Mouse (Mus musculus) lung, embryonic 14.5 days (tissue): ENCODE measurements around the gene Tenm3. TPM values are rescaled to one million over a fixed set of nuclear protein-coding genes. Genes with fewer than 3 reads are reported as not detected.

Experiments used
- ATAC-seq: fragments of 200-750 bp; cut with Nextera tagmentation; 2 replicates; pipeline ENCODE4 v1.8.0; 2017; ENCODE audit warnings: mild to moderate bottlenecking, moderate TSS enrichment, moderate library complexity; ENCODE audit not compliant: insufficient read depth
- DNase-seq: peaks from one replicate; pipeline ENCODE4 v3.0.0-alpha.2; 2015
- H3K27ac ChIP-seq: fragments of 300-500 bp; sonication (generic); 2 replicates; pipeline ENCODE4 v1.5.1; 2014; ENCODE audit warnings: low read depth, mild to moderate bottlenecking, moderate library complexity
- H3K27me3 ChIP-seq: fragments of 300-500 bp; sonication (generic); 2 replicates; pipeline ENCODE4 v1.6.1; 2014; ENCODE audit warnings: low read length, control low read depth; ENCODE audit not compliant: insufficient read depth
- H3K36me3 ChIP-seq: fragments of 300-500 bp; sonication (generic); 2 replicates; pipeline ENCODE4 v1.6.1; 2014; ENCODE audit warnings: control low read depth; ENCODE audit not compliant: insufficient read depth
- H3K4me1 ChIP-seq: fragments of 300-500 bp; sonication (generic); 2 replicates; pipeline ENCODE4 v1.6.1; 2014; ENCODE audit warnings: antibody characterized with exemption, control low read depth; ENCODE audit not compliant: insufficient read depth
- H3K4me2 ChIP-seq: fragments of 300-500 bp; sonication (generic); 2 replicates; pipeline ENCODE4 v1.6.1; 2014; ENCODE audit warnings: mild to moderate bottlenecking
- H3K4me3 ChIP-seq: fragments of 300-500 bp; sonication (generic); 2 replicates; pipeline ENCODE4 v1.5.1; 2014; ENCODE audit warnings: low read depth, low read length
- H3K9ac ChIP-seq: fragments of 300-500 bp; sonication (generic); 2 replicates; pipeline ENCODE4 v1.6.1; 2014
- H3K9me3 ChIP-seq: fragments of 300-500 bp; sonication (generic); 2 replicates; pipeline ENCODE4 v1.6.1; 2016; ENCODE audit warnings: low read depth, low read length, control low read depth
- CTCF ChIP-seq: IDR thresholded peaks from 2 replicates; pipeline ENCODE4 v1.5.1; 2016; ENCODE audit warnings: antibody characterized with exemption, low read depth
- WGBS: fragments of 180-500 bp; shearing (Covaris S2); extraction: QIAGEN DNeasy Blood & Tissue Kit; methylation state at CpG from one replicate; pipeline ENCODE4 v1.1.7; 2014; 5-methylcytosine and 5-hydroxymethylcytosine counted together
- polyA plus RNA-seq: library from polyadenylated mRNA; unstranded; fragments of >200 nt; fragmentation: Nextera tagmentation; extraction: Ambion mirVana; gene quantifications from 2 replicates; pipeline ENCODE4 v1.2.1, GENCODE M21; 2014

The Tenm3 gene
- polyA plus RNA-seq, 1 experiment from 2014 or later = 9.8 TPM

- Histone ChIP-seq H3K27me3 (no peaks in the 10 kb centered on the region), H3K9ac (no peak overlapping the region), H3K36me3 (peaks cover 17% of the 10 kb centered on the region; the same call in 1 of the 2 replicates), H3K4me3 (no peak overlapping the region), H3K4me1 (no peaks in the 10 kb centered on the region), H3K27ac (no peak overlapping the region), H3K4me2 (no peak overlapping the region), H3K9me3 (peaks cover 6% of the 10 kb centered on the region; the same call in 1 of the 2 replicates)
- DNase-seq (no peak), ATAC-seq (no peak)
- 78% methylated on average over 9 of the region's 9 CpGs for WGBS
- no peak for TF ChIP-seq CTCF
Observed at GRCm38 (mm10) chr8:48231389-48231788, 612.4 kb downstream of the Tenm3 start.

- Histone ChIP-seq H3K27me3 (no peaks in the 10 kb centered on the region), H3K4me3 (no peak overlapping the region), H3K9ac (no peak overlapping the region), H3K4me1 (no peaks in the 10 kb centered on the region), H3K27ac (no peak overlapping the region), H3K36me3 (0 out of 2 replicates have a peak, but pooled peaks cover 8% of the 10 kb centered on the region), H3K9me3 (no peaks in the 10 kb centered on the region; the same call in 1 of the 2 replicates), H3K4me2 (no peak overlapping the region)
- no peak for DNase-seq
- no peak for ATAC-seq
- TF ChIP-seq CTCF = no peak
- WGBS = 96% methylated on average over 35 of the region's 35 CpGs
Observed at GRCm38 (mm10) chr8:48228676-48229075, 615.1 kb downstream of the Tenm3 start.

GRCm38 (mm10) chr8:48224753-48225152, 619.0 kb downstream of the Tenm3 start:
- no peak for ATAC-seq
- no peak for DNase-seq
- H3K4me1 ChIP-seq = no peaks in the 10 kb centered on the region
- no peak overlapping the region for H3K4me3 ChIP-seq
- H3K36me3 ChIP-seq = 0 out of 2 replicates have a peak, but pooled peaks cover 8% of the 10 kb centered on the region
- WGBS = 47% methylated on average over 11 of the region's 11 CpGs
- H3K9me3 ChIP-seq = no peaks in the 10 kb centered on the region; the same call in 1 of the 2 replicates
- H3K27me3 ChIP-seq = 0 out of 2 replicates have a peak, but pooled peaks cover 4% of the 10 kb centered on the region
- TF ChIP-seq CTCF = no peak
- H3K4me2 ChIP-seq = no peak overlapping the region
- no peak overlapping the region for H3K27ac ChIP-seq
- H3K9ac ChIP-seq = no peak overlapping the region

- Histone ChIP-seq H3K27ac (no peak overlapping the region), H3K4me1 (no peaks in the 10 kb centered on the region), H3K9ac (peak overlapping the region; percentile 55), H3K4me3 (peak overlapping the region; percentile 34), H3K36me3 (no peaks in the 10 kb centered on the region), H3K9me3 (no peaks in the 10 kb centered on the region), H3K27me3 (0 out of 2 replicates have a peak, but pooled peaks cover 4% of the 10 kb centered on the region), H3K4me2 (peak overlapping the region; percentile 68)
- peak; percentile 96 for TF ChIP-seq CTCF
- 9% methylated on average over 11 of the region's 11 CpGs for WGBS
- ATAC-seq (peak; percentile 81), DNase-seq (peak; percentile 98)
Observed at GRCm38 (mm10) chr8:48222429-48222769, 621.4 kb downstream of the Tenm3 start.

GRCm38 (mm10) chr8:48221724-48222428, 621.9 kb downstream of the Tenm3 start:
- Histone ChIP-seq H3K4me1 (no peaks in the 10 kb centered on the region), H3K9me3 (no peaks in the 10 kb centered on the region), H3K27me3 (0 out of 2 replicates have a peak, but pooled peaks cover 4% of the 10 kb centered on the region), H3K9ac (peak overlapping the region; percentile 55), H3K4me3 (peak overlapping the region; percentile 34), H3K4me2 (peak overlapping the region; percentile 68), H3K36me3 (no peaks in the 10 kb centered on the region), H3K27ac (no peak overlapping the region)
- WGBS = 9% methylated on average over 16 of the region's 16 CpGs
- DNase-seq (no peak), ATAC-seq (peak; percentile 37)
- no peak for TF ChIP-seq CTCF

- H3K27me3 ChIP-seq = 0 out of 2 replicates have a peak, but pooled peaks cover 4% of the 10 kb centered on the region
- H3K9ac ChIP-seq = no peak overlapping the region
- peak; percentile 32; the same call in 1 of the 2 replicates for ATAC-seq
- no peak for DNase-seq
- H3K4me1 ChIP-seq = no peaks in the 10 kb centered on the region
- no peak overlapping the region for H3K27ac ChIP-seq
- H3K9me3 ChIP-seq = no peaks in the 10 kb centered on the region
- WGBS = 64% methylated on average over 11 of the region's 11 CpGs
- H3K36me3 ChIP-seq = no peaks in the 10 kb centered on the region
- H3K4me3 ChIP-seq = no peak overlapping the region
- no peak for TF ChIP-seq CTCF
- H3K4me2 ChIP-seq = no peak overlapping the region
Observed at GRCm38 (mm10) chr8:48221304-48221703, 622.4 kb downstream of the Tenm3 start.

GRCm38 (mm10) chr8:48220529-48221181, 623.1 kb downstream of the Tenm3 start:
- no peak for DNase-seq

More at GRCm38 (mm10) chr8:48220529-48221181, 623.1 kb downstream of the Tenm3 start:
- no peaks in the 10 kb centered on the region for H3K9me3 ChIP-seq
- H3K4me2 ChIP-seq = no peak overlapping the region
- no peaks in the 10 kb centered on the region for H3K4me1 ChIP-seq
- H3K4me3 ChIP-seq = no peak overlapping the region
- H3K27ac ChIP-seq = no peak overlapping the region
- H3K27me3 ChIP-seq = 0 out of 2 replicates have a peak, but pooled peaks cover 4% of the 10 kb centered on the region
- no peak for ATAC-seq
- no peak for TF ChIP-seq CTCF
- H3K9ac ChIP-seq = no peak overlapping the region
- WGBS = 82% methylated on average over 25 of the region's 25 CpGs
- no peaks in the 10 kb centered on the region for H3K36me3 ChIP-seq
